Mouse (Mus musculus): ENCODE measurements around the gene Plekhm3. TPM values are rescaled to one million over a fixed set of nuclear protein-coding genes. Genes with fewer than 3 reads are reported as not detected.

Gene Plekhm3
- total RNA-seq (2014; rRNA removed; ENCODE audit: low replicate concordance) (3.1 and 12.4 TPM in 2 replicates), polyA plus RNA-seq (2015; fragmentation: Nextera tagmentation; extraction: Ambion mirVana) (3.5 and 4.2 TPM in 2 replicates)

DNA sequence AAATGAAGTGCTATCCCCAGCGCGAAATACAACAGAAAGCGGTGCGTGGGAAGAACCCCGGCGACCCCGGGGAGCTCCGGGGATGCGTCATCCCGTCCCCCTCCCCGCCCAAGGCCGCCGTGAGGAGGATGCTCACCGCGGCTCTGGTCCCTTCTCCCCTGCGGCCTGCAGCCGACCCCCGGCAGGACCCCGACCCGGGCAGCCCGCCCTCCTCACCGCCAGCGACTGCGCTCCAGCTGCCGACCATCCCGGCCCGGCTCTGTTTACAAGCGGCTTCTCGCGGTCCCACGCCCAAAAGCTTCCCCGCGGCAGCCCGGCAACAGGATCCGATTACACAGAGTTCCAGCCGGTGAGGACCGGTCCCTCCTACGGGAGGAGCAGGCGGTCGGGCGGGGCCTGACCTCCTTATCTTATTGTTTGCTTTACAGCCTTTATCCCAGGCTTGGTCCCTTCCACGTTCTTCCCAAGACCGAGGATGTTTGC lies at the start of gene Plekhm3:
Gene Plekhm3 (minus strand): TSS at position 346 of the 483 bp plus-strand sequence.
- H3K9me3 ChIP-seq (replicated peaks; ENCODE audit: control insufficient read depth, low read length) = no peaks in the 10 kb centered on the region
- peak within 1 kb of the TSS; percentile 90 for H3K9ac ChIP-seq (replicated peaks; ENCODE audit: low read depth, low read length)
- under 1% methylated on average over 43 of the region's 43 CpGs for WGBS
- H3K36me3 ChIP-seq (replicated peaks; ENCODE audit: control insufficient read depth, insufficient read depth, low read length) = no peaks in the 10 kb centered on the region
- DNase-seq (ENCODE audit: low spot score) (peak; percentile 78), ATAC-seq (ENCODE audit: insufficient read depth, low read depth) (peak; percentile 96)
- peak within 1 kb of the TSS; percentile 66 for H3K27ac ChIP-seq (ENCODE audit: low read depth)
- H3K4me3 ChIP-seq (ENCODE audit: low read depth, low read length) = peak within 1 kb of the TSS; percentile 94
- H3K4me1 ChIP-seq (ENCODE audit: control insufficient read depth, insufficient read depth) = no peaks in the 10 kb centered on the region; the same call in 1 of the 2 replicates
- H3K4me2 ChIP-seq (ENCODE audit: low read depth, low read length) = peak within 1 kb of the TSS; percentile 61
- no peak for TF ChIP-seq EP300 (IDR thresholded peaks at IDR 0.05; ENCODE audit: low read depth)
- TF ChIP-seq CTCF (IDR thresholded peaks at IDR 0.05; ENCODE audit: low read depth) = no peak
- H3K27me3 ChIP-seq (ENCODE audit: control insufficient read depth, insufficient read depth, low read length) = no peaks in the 10 kb centered on the region

DNA sequence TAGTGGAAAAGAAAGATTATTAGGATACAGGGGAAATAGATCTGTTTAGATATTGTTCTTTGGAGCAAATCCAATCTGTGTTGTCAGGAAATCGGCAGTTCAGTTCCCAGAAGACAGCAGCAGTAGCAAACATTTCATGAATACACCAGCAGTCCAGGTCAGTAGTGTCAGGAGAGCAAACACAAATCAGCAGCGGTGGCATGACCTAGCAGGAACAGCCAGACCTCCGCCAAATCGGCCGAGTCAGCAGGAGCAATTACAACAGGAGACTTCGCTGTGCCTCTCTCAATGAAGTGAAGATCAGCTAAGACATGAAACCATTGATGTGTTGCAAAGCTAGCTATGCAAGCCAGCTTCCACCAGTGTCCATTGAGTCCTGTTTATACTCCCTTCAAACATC lies 49.0 kb upstream of the Plekhm3 start:
- no peaks in the 10 kb centered on the region for H3K4me1 ChIP-seq (ENCODE audit: control insufficient read depth, insufficient read depth)
- H3K9ac ChIP-seq (replicated peaks; ENCODE audit: low read depth, low read length) = no peak overlapping the region
- H3K27me3 ChIP-seq (ENCODE audit: control insufficient read depth, insufficient read depth, low read length) = no peaks in the 10 kb centered on the region
- 0 out of 2 replicates have a peak, but pooled peaks cover 4% of the 10 kb centered on the region for H3K9me3 ChIP-seq (replicated peaks; ENCODE audit: control insufficient read depth, low read length)
- ATAC-seq (ENCODE audit: insufficient read depth, low read depth) = no peak
- no peaks in the 10 kb centered on the region for H3K36me3 ChIP-seq (replicated peaks; ENCODE audit: control insufficient read depth, insufficient read depth, low read length)
- 83% methylated on average over 6 of the region's 6 CpGs for WGBS
- H3K4me2 ChIP-seq (ENCODE audit: low read depth, low read length) = no peak overlapping the region
- DNase-seq (ENCODE audit: low spot score) = no peak
- no peak overlapping the region for H3K27ac ChIP-seq (ENCODE audit: low read depth)
- H3K4me3 ChIP-seq (ENCODE audit: low read depth, low read length) = no peak overlapping the region
- TF ChIP-seq EP300 (IDR thresholded peaks at IDR 0.05; ENCODE audit: low read depth) (no peak), CTCF (IDR thresholded peaks at IDR 0.05; ENCODE audit: low read depth) (no peak)

DNA sequence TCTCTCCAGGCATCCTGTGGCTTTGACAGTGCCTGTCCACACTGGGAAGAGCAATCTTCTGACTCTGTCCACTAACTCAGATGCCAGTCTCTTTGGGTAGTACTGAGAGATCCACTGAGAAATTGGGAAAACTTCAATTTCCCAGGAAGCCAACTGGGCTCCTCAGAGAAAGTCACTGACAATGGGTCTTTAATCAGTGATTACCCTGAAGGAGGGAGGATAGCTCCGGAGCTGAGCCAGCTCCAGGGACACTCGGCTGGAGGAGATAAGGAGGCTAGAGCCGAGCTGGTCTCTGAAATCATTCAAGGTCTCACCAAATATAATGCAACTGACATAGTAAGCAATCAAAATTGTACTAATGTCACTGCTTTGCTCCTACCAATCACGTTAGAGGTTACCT lies 47.9 kb upstream of the Plekhm3 start:
- no peaks in the 10 kb centered on the region for H3K36me3 ChIP-seq (replicated peaks; ENCODE audit: control insufficient read depth, insufficient read depth, low read length)
- TF ChIP-seq EP300 (IDR thresholded peaks at IDR 0.05; ENCODE audit: low read depth) (no peak), CTCF (IDR thresholded peaks at IDR 0.05; ENCODE audit: low read depth) (no peak)
- H3K27ac ChIP-seq (ENCODE audit: low read depth) = no peak overlapping the region
- no peak overlapping the region for H3K4me2 ChIP-seq (ENCODE audit: low read depth, low read length)
- WGBS = 33% methylated on average over 4 of the region's 4 CpGs
- 0 out of 2 replicates have a peak, but pooled peaks cover 4% of the 10 kb centered on the region for H3K9me3 ChIP-seq (replicated peaks; ENCODE audit: control insufficient read depth, low read length)
- no peak overlapping the region for H3K9ac ChIP-seq (replicated peaks; ENCODE audit: low read depth, low read length)
- H3K4me1 ChIP-seq (ENCODE audit: control insufficient read depth, insufficient read depth) = no peaks in the 10 kb centered on the region
- ATAC-seq (ENCODE audit: insufficient read depth, low read depth) (no peak), DNase-seq (ENCODE audit: low spot score) (no peak)
- no peaks in the 10 kb centered on the region for H3K27me3 ChIP-seq (ENCODE audit: control insufficient read depth, insufficient read depth, low read length)
- H3K4me3 ChIP-seq (ENCODE audit: low read depth, low read length) = no peak overlapping the region

GRCm38 (mm10) chr1:64993206-64993605 lies 36.6 kb upstream of the Plekhm3 start:
- Histone ChIP-seq H3K4me3 (ENCODE audit: low read depth, low read length) (no peak overlapping the region), H3K27me3 (ENCODE audit: control insufficient read depth, insufficient read depth, low read length) (no peaks in the 10 kb centered on the region), H3K4me2 (ENCODE audit: low read depth, low read length) (no peak overlapping the region), H3K9me3 (replicated peaks; ENCODE audit: control insufficient read depth, low read length) (no peaks in the 10 kb centered on the region), H3K36me3 (replicated peaks; ENCODE audit: control insufficient read depth, insufficient read depth, low read length) (no peaks in the 10 kb centered on the region), H3K4me1 (ENCODE audit: control insufficient read depth, insufficient read depth) (no peaks in the 10 kb centered on the region), H3K27ac (ENCODE audit: low read depth) (no peak overlapping the region), H3K9ac (replicated peaks; ENCODE audit: low read depth, low read length) (no peak overlapping the region)
- TF ChIP-seq CTCF (IDR thresholded peaks at IDR 0.05; ENCODE audit: low read depth) (no peak), EP300 (IDR thresholded peaks at IDR 0.05; ENCODE audit: low read depth) (no peak)
- 58% methylated on average over 4 of the region's 4 CpGs for WGBS
- DNase-seq (ENCODE audit: low spot score) (no peak), ATAC-seq (ENCODE audit: insufficient read depth, low read depth) (no peak)

- no peaks in the 10 kb centered on the region for H3K27me3 ChIP-seq (ENCODE audit: control insufficient read depth, insufficient read depth, low read length)
- H3K4me1 ChIP-seq (ENCODE audit: control insufficient read depth, insufficient read depth) = no peaks in the 10 kb centered on the region
- ATAC-seq (ENCODE audit: insufficient read depth, low read depth) (no peak), DNase-seq (ENCODE audit: low spot score) (no peak)
- H3K36me3 ChIP-seq (replicated peaks; ENCODE audit: control insufficient read depth, insufficient read depth, low read length) = no peaks in the 10 kb centered on the region
- no peak overlapping the region for H3K4me3 ChIP-seq (ENCODE audit: low read depth, low read length)
- no peaks in the 10 kb centered on the region for H3K9me3 ChIP-seq (replicated peaks; ENCODE audit: control insufficient read depth, low read length)
- H3K27ac ChIP-seq (ENCODE audit: low read depth) = no peak overlapping the region
- TF ChIP-seq CTCF (IDR thresholded peaks at IDR 0.05; ENCODE audit: low read depth) (no peak), EP300 (IDR thresholded peaks at IDR 0.05; ENCODE audit: low read depth) (no peak)
- no peak overlapping the region for H3K4me2 ChIP-seq (ENCODE audit: low read depth, low read length)
- H3K9ac ChIP-seq (replicated peaks; ENCODE audit: low read depth, low read length) = no peak overlapping the region
These were observed 31.6 kb upstream of the Plekhm3 start for GRCm38 (mm10) chr1:64988176-64988575.

DNA sequence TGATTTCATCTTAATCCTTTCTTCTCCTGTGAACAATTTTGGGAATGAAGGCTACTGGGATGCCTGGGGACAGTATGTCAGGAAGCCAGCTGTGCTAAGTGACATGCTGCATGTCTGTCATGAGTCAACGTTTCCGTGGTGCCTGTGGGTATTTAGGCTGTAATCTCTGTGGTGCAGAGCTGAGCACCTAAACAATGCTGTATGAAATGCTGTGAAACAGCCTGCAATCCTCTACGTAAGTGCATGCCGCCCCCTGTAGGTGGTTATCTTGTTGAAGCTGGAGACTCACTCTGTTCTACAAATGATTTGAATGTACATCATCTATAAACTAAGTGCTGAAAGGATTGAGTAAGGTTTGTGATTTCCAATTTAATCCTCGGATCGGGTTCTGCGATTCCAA lies 29.5 kb upstream of the Plekhm3 start:
- Histone ChIP-seq H3K4me1 (ENCODE audit: control insufficient read depth, insufficient read depth) (no peaks in the 10 kb centered on the region), H3K9me3 (replicated peaks; ENCODE audit: control insufficient read depth, low read length) (no peaks in the 10 kb centered on the region), H3K27me3 (ENCODE audit: control insufficient read depth, insufficient read depth, low read length) (no peaks in the 10 kb centered on the region), H3K27ac (ENCODE audit: low read depth) (no peak overlapping the region), H3K36me3 (replicated peaks; ENCODE audit: control insufficient read depth, insufficient read depth, low read length) (no peaks in the 10 kb centered on the region), H3K4me2 (ENCODE audit: low read depth, low read length) (no peak overlapping the region), H3K4me3 (ENCODE audit: low read depth, low read length) (no peak overlapping the region), H3K9ac (replicated peaks; ENCODE audit: low read depth, low read length) (no peak overlapping the region)
- peak; percentile 39; the same call in 1 of the 2 replicates for ATAC-seq (ENCODE audit: insufficient read depth, low read depth)
- TF ChIP-seq CTCF (IDR thresholded peaks at IDR 0.05; ENCODE audit: low read depth) = peak; percentile 66
- no peak for TF ChIP-seq EP300 (IDR thresholded peaks at IDR 0.05; ENCODE audit: low read depth)
- DNase-seq (ENCODE audit: low spot score) = no peak
- 22% methylated on average over 7 of the region's 7 CpGs for WGBS

Measured in heart, postnatal 0 days (tissue).